Mouse (Mus musculus) heart, embryonic 14.5 days (tissue): ENCODE measurements around the gene Ddn. TPM values are rescaled to one million over a fixed set of nuclear protein-coding genes. Genes with fewer than 3 reads are reported as not detected.

ENCODE experiments used
- ATAC-seq: fragments of 200-750 bp; cut with Nextera tagmentation; 2 replicates; pipeline ENCODE4 v1.8.0; 2017; ENCODE audit warnings: low read depth, moderate TSS enrichment; ENCODE audit not compliant: insufficient number of reproducible peaks, insufficient read depth, low FRiP score
- H3K27ac ChIP-seq, 2 experiments: fragments of 200-500 bp in 1 of 2; fragments of 300-500 bp in 1 of 2; sonication (generic) in 1 of 2; replicated peaks in 1 of 2; 2 replicates each; pipeline ENCODE4 v1.5.1; 2012 to 2014; ENCODE audit warnings: low read depth in 2 of 2, low read length in 2 of 2, control low read depth in 1 of 2, mild to moderate bottlenecking in 1 of 2, mixed read lengths in 1 of 2; ENCODE audit not compliant: control insufficient read depth in 1 of 2, insufficient read depth in 1 of 2
- H3K27me3 ChIP-seq: fragments of 300-500 bp; sonication (generic); 2 replicates; pipeline ENCODE4 v1.6.1; 2014; ENCODE audit warnings: mild to moderate bottlenecking, low read length, control low read depth; ENCODE audit not compliant: control insufficient read depth, insufficient read depth
- H3K36me3 ChIP-seq: fragments of 300-500 bp; sonication (generic); 2 replicates; pipeline ENCODE4 v1.6.1; 2014; ENCODE audit warnings: mild to moderate bottlenecking, control low read depth, low read length, mixed read lengths; ENCODE audit not compliant: control insufficient read depth, insufficient read depth
- H3K4me1 ChIP-seq, 2 experiments: fragments of 200-500 bp in 1 of 2; fragments of 300-500 bp in 1 of 2; sonication (generic) in 1 of 2; 2 replicates each; pipeline ENCODE4 v1.6.1; 2012 to 2014; ENCODE audit warnings: low read length in 2 of 2, control low read depth in 1 of 2, mixed read lengths in 1 of 2; ENCODE audit not compliant: control insufficient read depth in 2 of 2, insufficient read depth in 2 of 2
- H3K4me2 ChIP-seq: fragments of 300-500 bp; sonication (generic); 2 replicates; pipeline ENCODE4 v1.6.1; 2014; ENCODE audit warnings: mild to moderate bottlenecking, low read length
- H3K4me3 ChIP-seq, 2 experiments: fragments of 200-500 bp in 1 of 2; fragments of 300-500 bp in 1 of 2; sonication (generic) in 1 of 2; 2 replicates each; pipeline ENCODE4 v1.5.1; 2012 to 2014; ENCODE audit warnings: low read length in 2 of 2, mild to moderate bottlenecking in 2 of 2, control low read depth in 1 of 2, low read depth in 1 of 2, moderate library complexity in 1 of 2; ENCODE audit not compliant: control insufficient read depth in 1 of 2, insufficient read depth in 1 of 2
- H3K9ac ChIP-seq: fragments of 300-500 bp; sonication (generic); 2 replicates; pipeline ENCODE4 v1.6.1; 2014; ENCODE audit warnings: mild to moderate bottlenecking, low read length
- H3K9me3 ChIP-seq: fragments of 300-500 bp; sonication (generic); 2 replicates; pipeline ENCODE4 v1.6.1; 2016; ENCODE audit warnings: low read length, control low read depth; ENCODE audit not compliant: control insufficient read depth
- WGBS: fragments of 180-500 bp; shearing (Covaris S2); extraction: QIAGEN DNeasy Blood & Tissue Kit; methylation state at CpG from one replicate; pipeline ENCODE4 v1.1.7; 2014; 5-methylcytosine and 5-hydroxymethylcytosine counted together
- polyA plus RNA-seq: library from polyadenylated mRNA; unstranded; fragments of >200 nt; fragmentation: Nextera tagmentation; extraction: Ambion mirVana; gene quantifications from 2 replicates; pipeline ENCODE4 v1.2.1, GENCODE M21; 2014

Gene Ddn
- polyA plus RNA-seq, 1 experiment from 2014 or later = 0.22 TPM

- Histone ChIP-seq H3K27ac (no peak overlapping the region), H3K4me1 (peaks cover 5 to 29% of the 10 kb centered on the region in 2 experiments; a peak in 3 of 4 replicates), H3K9me3 (no peaks in the 10 kb centered on the region), H3K36me3 (no peaks in the 10 kb centered on the region), H3K4me3 (peak overlapping the region in 1 of 2 experiments; percentile 31; a peak in 3 of 4 replicates), H3K27me3 (peaks cover 92% of the 10 kb centered on the region), H3K9ac (peak overlapping the region; percentile 34; the same call in 1 of the 2 replicates), H3K4me2 (peak overlapping the region; percentile 57)
- WGBS = under 1% methylated on average over 25 of the region's 25 CpGs
- ATAC-seq = no peak
These were observed 31.0 kb downstream of the Ddn start for GRCm38 (mm10) chr15:98778191-98778770.

GRCm38 (mm10) chr15:98777762-98778161 is 31.5 kb downstream of the Ddn start, which contains the start of gene Wnt10b:
Wnt10b (minus strand) TSS chr15:98778150.
- Histone ChIP-seq H3K4me3 (peak within 1 kb of the TSS; percentile 23 to 31; a peak in 3 of 4 replicates), H3K9ac (peak within 1 kb of the TSS; percentile 34; the same call in 1 of the 2 replicates), H3K4me2 (peak within 1 kb of the TSS; percentile 57), H3K9me3 (no peaks in the 10 kb centered on the region), H3K27me3 (peaks cover 97% of the 10 kb centered on the region), H3K4me1 (peaks cover 5 to 29% of the 10 kb centered on the region in 2 experiments; a peak in 3 of 4 replicates), H3K36me3 (no peaks in the 10 kb centered on the region), H3K27ac (no peak within 1 kb of the TSS)
- WGBS = under 1% methylated on average over 33 of the region's 33 CpGs
- ATAC-seq = no peak

GRCm38 (mm10) chr15:98777005-98777616 is 32.2 kb downstream of the Ddn start:
- Histone ChIP-seq H3K4me3 (peak overlapping the region in 1 of 2 experiments; percentile 31; a peak in 2 of 4 replicates), H3K36me3 (no peaks in the 10 kb centered on the region), H3K9ac (no peak overlapping the region), H3K4me1 (peaks cover 9 to 34% of the 10 kb centered on the region in 2 experiments; a peak in 3 of 4 replicates), H3K27me3 (peaks cover 99% of the 10 kb centered on the region), H3K4me2 (peak overlapping the region; percentile 52; the same call in 1 of the 2 replicates), H3K27ac (no peak overlapping the region), H3K9me3 (no peaks in the 10 kb centered on the region)
- ATAC-seq = no peak
- WGBS = 4% methylated on average over 19 of the region's 19 CpGs

GRCm38 (mm10) chr15:98776280-98777004 is 32.8 kb downstream of the Ddn start:
- no peaks in the 10 kb centered on the region for H3K9me3 ChIP-seq
- 2% methylated on average over 57 of the region's 62 CpGs for WGBS
- H3K4me1 ChIP-seq = peaks cover 9 to 34% of the 10 kb centered on the region in 2 experiments; a peak in 3 of 4 replicates
- no peaks in the 10 kb centered on the region for H3K36me3 ChIP-seq
- H3K9ac ChIP-seq = no peak overlapping the region; the same call in 1 of the 2 replicates
- peak overlapping the region; percentile 15 to 16 for H3K4me3 ChIP-seq
- peaks cover 96% of the 10 kb centered on the region for H3K27me3 ChIP-seq
- peak overlapping the region; percentile 52 for H3K4me2 ChIP-seq
- no peak overlapping the region for H3K27ac ChIP-seq
- ATAC-seq = no peak

GRCm38 (mm10) chr15:98775533-98775932 is 33.8 kb downstream of the Ddn start:
- WGBS = 8% methylated on average over 5 of the region's 5 CpGs
- ATAC-seq = no peak
- no peak overlapping the region for H3K4me2 ChIP-seq

GRCm38 (mm10) chr15:98774096-98774495 is 35.2 kb downstream of the Ddn start:
- Histone ChIP-seq H3K4me1 (peaks cover 9 to 34% of the 10 kb centered on the region in 2 experiments; a peak in 3 of 4 replicates), H3K9ac (no peak overlapping the region)
- WGBS = 19% methylated on average over 15 of the region's 15 CpGs

More at GRCm38 (mm10) chr15:98775533-98775932, 33.8 kb downstream of the Ddn start:
- Histone ChIP-seq H3K4me3 (no peak overlapping the region), H3K27ac (no peak overlapping the region), H3K36me3 (no peaks in the 10 kb centered on the region), H3K9me3 (no peaks in the 10 kb centered on the region), H3K27me3 (peaks cover 92% of the 10 kb centered on the region), H3K9ac (no peak overlapping the region), H3K4me1 (peaks cover 9 to 34% of the 10 kb centered on the region in 2 experiments; a peak in 3 of 4 replicates)

GRCm38 (mm10) chr15:98772511-98773211 is 36.6 kb downstream of the Ddn start:
- Histone ChIP-seq H3K9me3 (no peaks in the 10 kb centered on the region), H3K4me1 (peaks cover 6 to 19% of the 10 kb centered on the region in 2 experiments; a peak in 3 of 4 replicates), H3K9ac (peak overlapping the region; percentile 59), H3K4me3 (peak overlapping the region; percentile 38 to 43), H3K36me3 (no peaks in the 10 kb centered on the region), H3K4me2 (peak overlapping the region; percentile 74), H3K27me3 (peaks cover 68% of the 10 kb centered on the region), H3K27ac (no peak overlapping the region)
- no peak for ATAC-seq
- WGBS = 2% methylated on average over 36 of the region's 36 CpGs

More at GRCm38 (mm10) chr15:98774096-98774495, 35.2 kb downstream of the Ddn start:
- ATAC-seq = no peak
- Histone ChIP-seq H3K36me3 (no peaks in the 10 kb centered on the region), H3K27ac (no peak overlapping the region), H3K4me2 (no peak overlapping the region), H3K9me3 (no peaks in the 10 kb centered on the region), H3K27me3 (peaks cover 78% of the 10 kb centered on the region), H3K4me3 (no peak overlapping the region)
